Mouse (Mus musculus) ES-E14 (cell line): ENCODE results near the gene Fam229a.

ENCODE experiments used
- CHD2 ChIP-seq: IDR thresholded peaks from 2 replicates; pipeline ENCODE4 v1.6.1; 2014; ENCODE audit warnings: mild to moderate bottlenecking, low read depth, low read length, inconsistent platforms
- MAFK ChIP-seq: IDR thresholded peaks from 2 replicates; pipeline ENCODE4 v1.6.1; 2014; ENCODE audit warnings: mild to moderate bottlenecking, low read depth, low read length, inconsistent platforms; ENCODE audit not compliant: insufficient read depth
- ZC3H11A ChIP-seq: IDR thresholded peaks from 2 replicates; pipeline ENCODE4 v1.6.1; 2012; ENCODE audit warnings: low read depth, mild to moderate bottlenecking, inconsistent platforms, low read length, borderline replicate concordance
- ZNF384 ChIP-seq: IDR thresholded peaks from 2 replicates; pipeline ENCODE4 v1.6.1; 2012; ENCODE audit warnings: low read depth, low read length, inconsistent platforms

DNA sequence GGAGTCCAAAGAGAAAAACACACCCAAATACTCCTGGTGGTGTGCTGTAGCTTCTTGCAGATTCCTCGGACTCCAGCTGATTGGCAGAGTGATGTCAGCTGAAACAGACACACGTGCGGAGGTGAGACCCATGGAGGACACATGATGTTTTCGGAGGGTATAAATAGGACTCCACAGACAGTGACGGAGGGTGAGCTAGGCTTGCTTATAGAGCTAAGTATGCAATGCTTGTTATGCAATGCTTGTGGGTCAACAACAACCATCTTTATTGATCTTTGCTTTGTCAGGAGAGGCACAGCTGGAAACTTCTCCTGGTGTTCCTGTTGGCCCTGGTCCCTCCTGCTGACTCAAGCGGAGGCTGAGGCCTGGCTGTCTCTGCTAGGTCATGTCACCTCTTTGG lies 42.3 kb upstream of the Fam229a start:
- no peak for TF ChIP-seq ZNF384
- no peak for TF ChIP-seq ZC3H11A
- no peak for TF ChIP-seq CHD2
- no peak for TF ChIP-seq MAFK
